Mouse (Mus musculus) myocyte (in vitro differentiated cells): ENCODE results near the gene Wt1. TPM values are rescaled to one million over a fixed set of nuclear protein-coding genes. Genes with fewer than 3 reads are reported as not detected.

Source experiments
- H3K27me3 ChIP-seq: one replicate; pipeline ENCODE4 v1.6.1; 2011; ENCODE audit not compliant: control insufficient read depth, insufficient read depth, insufficient read length
- H3K36me3 ChIP-seq: one replicate; pipeline ENCODE4 v1.6.1; 2011; ENCODE audit not compliant: control insufficient read depth, insufficient read depth
- H3K4me2 ChIP-seq: one replicate; pipeline ENCODE4 v1.6.1; 2011; ENCODE audit warnings: low read depth, control low read depth
- H3K4me3 ChIP-seq: one replicate; pipeline ENCODE4 v1.5.1; 2011; ENCODE audit warnings: mild to moderate bottlenecking, control low read depth, moderate library complexity
- H3K79me2 ChIP-seq: one replicate; pipeline ENCODE4 v1.6.1; 2011; ENCODE audit not compliant: control insufficient read depth, insufficient read depth
- H3ac ChIP-seq: one replicate; pipeline ENCODE4 v1.6.1; 2011; ENCODE audit not compliant: control insufficient read depth, insufficient read length
- CEBPB ChIP-seq: IDR thresholded peaks from 2 replicates; pipeline ENCODE4 v1.6.1; 2011; ENCODE audit warnings: mild to moderate bottlenecking, moderate library complexity; ENCODE audit not compliant: poor library complexity, insufficient read depth, severe bottlenecking
- E2F4 ChIP-seq: IDR thresholded peaks from one replicate; pipeline ENCODE4 v1.6.1; 2011; ENCODE audit warnings: mild to moderate bottlenecking, control low read depth, moderate library complexity; ENCODE audit not compliant: insufficient read depth
- MAX ChIP-seq: IDR thresholded peaks from one replicate; pipeline ENCODE4 v1.6.1; 2011; ENCODE audit warnings: low read depth, mild to moderate bottlenecking, control low read depth
- MYOD1 ChIP-seq, 3 experiments: IDR thresholded peaks; one replicate each; pipeline ENCODE4 v1.6.1; 2011; ENCODE audit warnings: control low read depth in 2 of 3, low read depth in 2 of 3, mild to moderate bottlenecking in 2 of 3, moderate library complexity in 1 of 3; ENCODE audit not compliant: insufficient read length in 2 of 3, control insufficient read depth in 1 of 3
- MYOG ChIP-seq, 3 experiments: IDR thresholded peaks; one replicate each; pipeline ENCODE4 v1.6.1; 2011; ENCODE audit warnings: control low read depth in 2 of 3, low read depth in 2 of 3, mild to moderate bottlenecking in 2 of 3; ENCODE audit not compliant: insufficient read length in 2 of 3, control insufficient read depth in 1 of 3, insufficient read depth in 1 of 3
- POLR2A ChIP-seq: IDR thresholded peaks from one replicate; pipeline ENCODE4 v1.6.1; 2011; ENCODE audit warnings: low read depth, mild to moderate bottlenecking, control low read depth, moderate library complexity; ENCODE audit not compliant: insufficient read length
- POLR2AphosphoS2 ChIP-seq: IDR thresholded peaks from one replicate; pipeline ENCODE4 v1.6.1; 2011; ENCODE audit warnings: low read depth, control low read depth; ENCODE audit not compliant: insufficient read length
- REST ChIP-seq: IDR thresholded peaks from one replicate; pipeline ENCODE4 v1.6.1; 2011; ENCODE audit warnings: mild to moderate bottlenecking, control low read depth, moderate library complexity; ENCODE audit not compliant: insufficient read depth, insufficient read length
- SRF ChIP-seq: IDR thresholded peaks from one replicate; pipeline ENCODE4 v1.6.1; 2011; ENCODE audit warnings: low read depth; ENCODE audit not compliant: control insufficient read depth, insufficient read length
- TCF12 ChIP-seq: IDR thresholded peaks from one replicate; pipeline ENCODE4 v1.6.1; 2011; ENCODE audit warnings: mild to moderate bottlenecking, control low read depth; ENCODE audit not compliant: poor library complexity, insufficient read depth, severe bottlenecking
- TCF3 ChIP-seq: IDR thresholded peaks from one replicate; pipeline ENCODE4 v1.6.1; 2011; ENCODE audit warnings: low read depth, control low read depth; ENCODE audit not compliant: insufficient read length
- USF1 ChIP-seq: IDR thresholded peaks from one replicate; pipeline ENCODE4 v1.6.1; 2011; ENCODE audit warnings: low read depth, mild to moderate bottlenecking, control low read depth, moderate library complexity
- polyA plus RNA-seq: library from polyadenylated mRNA; unstranded; fragments of >200 nt; fragmentation: generic; extraction: Trizol; gene quantifications from one replicate; pipeline ENCODE4 v1.2.1, GENCODE M21; 2012; ENCODE audit warnings: missing spikeins

Wt1 gene
- polyA plus RNA-seq, 1 experiment = not detected

DNA sequence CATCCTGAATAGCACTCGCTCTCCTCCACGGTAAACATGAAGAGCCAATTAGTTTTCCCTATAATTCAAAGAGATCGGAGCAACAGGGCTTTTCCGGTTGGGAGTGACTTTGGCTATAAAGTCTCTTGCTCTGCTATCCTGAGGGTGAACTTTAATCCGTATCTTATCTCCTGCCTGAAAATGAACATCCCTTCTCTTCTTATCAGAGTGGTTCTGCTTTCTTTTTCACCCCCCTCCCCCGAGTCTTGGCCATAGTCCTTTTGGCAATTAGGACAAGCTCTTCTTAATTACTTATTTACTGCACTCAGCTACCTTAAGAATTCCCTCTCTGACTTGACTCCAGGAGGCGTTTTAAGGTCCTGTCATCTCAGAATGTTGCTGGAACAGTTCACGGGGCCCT lies 89.6 kb downstream of the Wt1 start:
- Histone ChIP-seq H3K36me3 (no peaks in the 10 kb centered on the region), H3K4me2 (no peak overlapping the region), H3K4me3 (no peak overlapping the region), H3K27me3 (no peaks in the 10 kb centered on the region), H3ac (no peak overlapping the region), H3K79me2 (no peaks in the 10 kb centered on the region)
- TF ChIP-seq CEBPB (no peak), SRF (no peak), POLR2A (no peak), TCF12 (no peak), REST (no peak), POLR2AphosphoS2 (no peak), USF1 (no peak), TCF3 (no peak), MAX (no peak), MYOG (IDR thresholded peaks at IDR 0.05; ENCODE audit: control insufficient read depth in 1 of 3, insufficient read depth in 1 of 3, insufficient read length in 2 of 3, low read depth in 2 of 3) (no peak), E2F4 (no peak), MYOD1 (IDR thresholded peaks at IDR 0.05; ENCODE audit: control insufficient read depth in 1 of 3, insufficient read length in 2 of 3, low read depth in 2 of 3) (no peak)

DNA sequence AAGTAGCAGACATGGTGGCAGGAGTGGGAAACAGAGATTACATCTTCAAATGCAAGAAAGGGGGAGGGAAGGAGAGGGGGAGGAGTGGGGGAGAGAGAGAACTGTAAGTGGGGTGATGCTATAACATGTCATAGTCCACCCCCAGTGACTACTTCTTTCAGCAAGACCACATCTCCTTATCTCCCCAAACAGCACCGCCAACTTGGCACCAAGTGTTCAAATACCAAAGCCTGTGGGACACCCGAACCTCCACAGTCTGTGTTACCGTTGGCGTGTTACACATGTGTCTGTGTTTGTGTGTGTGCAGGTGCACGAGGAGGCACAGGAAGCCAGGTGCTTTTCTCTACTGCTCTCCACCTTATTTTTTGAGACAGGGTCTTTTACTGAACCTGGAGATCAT lies 92.9 kb downstream of the Wt1 start:
- Histone ChIP-seq H3K36me3 (no peaks in the 10 kb centered on the region), H3K4me3 (no peak overlapping the region), H3K4me2 (no peak overlapping the region), H3K79me2 (no peaks in the 10 kb centered on the region), H3K27me3 (no peaks in the 10 kb centered on the region), H3ac (no peak overlapping the region)
- TF ChIP-seq POLR2A (no peak), USF1 (no peak), SRF (no peak), E2F4 (no peak), CEBPB (no peak), TCF3 (no peak), MYOD1 (IDR thresholded peaks at IDR 0.05; ENCODE audit: control insufficient read depth in 1 of 3, insufficient read length in 2 of 3, low read depth in 2 of 3) (no peak), MYOG (IDR thresholded peaks at IDR 0.05; ENCODE audit: control insufficient read depth in 1 of 3, insufficient read depth in 1 of 3, insufficient read length in 2 of 3, low read depth in 2 of 3) (no peak), POLR2AphosphoS2 (no peak), REST (no peak), TCF12 (no peak), MAX (no peak)

DNA sequence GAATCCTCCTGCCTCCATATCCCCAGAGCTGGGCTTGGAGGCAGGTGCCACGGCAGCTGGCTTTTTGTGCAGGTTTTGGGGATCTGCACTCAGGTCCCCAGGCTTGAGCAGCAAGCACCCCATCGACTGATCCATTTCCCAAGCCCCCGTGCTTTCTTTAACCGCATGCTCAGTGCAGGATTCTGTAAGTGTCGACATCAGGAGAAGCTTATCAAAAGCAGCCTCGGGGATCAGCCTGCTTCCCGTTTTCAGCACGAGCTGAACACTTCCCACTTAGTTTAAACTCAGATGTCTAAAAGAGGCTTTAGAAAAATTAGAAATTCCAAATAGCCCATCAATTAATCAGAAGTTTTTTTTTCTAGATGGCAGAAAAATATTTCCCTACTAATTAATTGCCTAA lies 93.3 kb downstream of the Wt1 start:
- H3K4me2 ChIP-seq = no peak overlapping the region
- H3ac ChIP-seq = no peak overlapping the region
- H3K4me3 ChIP-seq = no peak overlapping the region
- no peaks in the 10 kb centered on the region for H3K79me2 ChIP-seq
- TF ChIP-seq E2F4 (no peak), MYOG (IDR thresholded peaks at IDR 0.05; ENCODE audit: control insufficient read depth in 1 of 3, insufficient read depth in 1 of 3, insufficient read length in 2 of 3, low read depth in 2 of 3) (no peak), POLR2A (no peak), CEBPB (no peak), MAX (no peak), SRF (no peak), MYOD1 (IDR thresholded peaks at IDR 0.05; ENCODE audit: control insufficient read depth in 1 of 3, insufficient read length in 2 of 3, low read depth in 2 of 3) (no peak), POLR2AphosphoS2 (no peak), TCF3 (no peak), USF1 (no peak), REST (no peak), TCF12 (no peak)
- H3K27me3 ChIP-seq = no peaks in the 10 kb centered on the region
- H3K36me3 ChIP-seq = no peaks in the 10 kb centered on the region

DNA sequence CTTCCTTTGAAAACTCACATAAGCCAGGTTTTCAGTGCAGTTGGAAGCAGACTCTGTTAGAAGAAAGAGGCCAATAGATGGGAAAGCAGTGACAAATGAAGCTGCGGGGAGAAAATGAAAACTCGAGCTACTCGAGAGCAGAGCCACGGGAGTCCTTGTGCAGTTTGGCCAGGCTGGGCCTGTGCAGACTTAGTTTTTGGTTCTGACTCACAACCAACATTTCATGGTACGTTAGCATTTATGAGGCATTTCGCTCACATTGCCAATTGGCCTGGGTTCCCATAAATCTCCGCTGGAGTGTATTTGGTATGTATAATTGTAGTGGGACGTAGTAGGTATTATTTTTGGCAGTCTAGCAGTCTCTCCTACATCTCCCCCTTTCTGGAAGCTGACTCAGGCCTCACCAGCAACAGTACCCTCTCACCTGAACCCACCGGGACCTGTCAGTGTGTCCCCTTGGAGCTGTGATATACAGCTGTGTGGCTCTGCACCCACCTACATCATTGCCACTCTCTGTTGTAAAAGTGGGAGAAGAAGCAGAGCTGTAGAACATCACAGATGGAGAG lies 94.5 kb downstream of the Wt1 start:
- Histone ChIP-seq H3K27me3 (no peaks in the 10 kb centered on the region), H3K79me2 (no peaks in the 10 kb centered on the region), H3K4me3 (no peak overlapping the region), H3ac (no peak overlapping the region), H3K4me2 (no peak overlapping the region), H3K36me3 (no peaks in the 10 kb centered on the region)
- TF ChIP-seq POLR2A (no peak), CEBPB (no peak), MYOD1 (IDR thresholded peaks at IDR 0.05; ENCODE audit: control insufficient read depth in 1 of 3, insufficient read length in 2 of 3, low read depth in 2 of 3) (no peak), USF1 (no peak), REST (no peak), POLR2AphosphoS2 (no peak), TCF12 (no peak), MAX (no peak), TCF3 (no peak), E2F4 (no peak), SRF (no peak), MYOG (IDR thresholded peaks at IDR 0.05; ENCODE audit: control insufficient read depth in 1 of 3, insufficient read depth in 1 of 3, insufficient read length in 2 of 3, low read depth in 2 of 3) (no peak)

Other genes starting within 250 kb of the Wt1 start
- gene Eif3m, start 109.4 kb upstream of the Wt1 start, polyA plus RNA-seq = 114 TPM
- not detected for gene Gm11060, start 34.5 kb upstream of the Wt1 start, polyA plus RNA-seq
- gene Them7, start 97.8 kb downstream of the Wt1 start, polyA plus RNA-seq = not detected